Mouse (Mus musculus): Measurements from ENCODE around the gene Dbndd2.

The Dbndd2 gene

GRCm38 (mm10) chr2:164485681-164486257 is at the start of gene Dbndd2:
Dbndd2 (plus strand) TSS chr2:164486106.
- no peak for DNase-seq (ENCODE audit: low spot score in 2 of 2)

GRCm38 (mm10) chr2:164436215-164436913 is 49.5 kb upstream of the Dbndd2 start:
- peak in 1 of 2 experiments; percentile 40 for DNase-seq (ENCODE audit: low spot score in 2 of 2)

- DNase-seq (ENCODE audit: low spot score in 2 of 2): no peak
Observed at GRCm38 (mm10) chr2:164436961-164437360, 48.9 kb upstream of the Dbndd2 start.

- no peak for DNase-seq (ENCODE audit: low spot score in 2 of 2)
Observed at GRCm38 (mm10) chr2:164437710-164438109, 48.2 kb upstream of the Dbndd2 start.

- DNase-seq (ENCODE audit: low spot score in 2 of 2): no peak
Observed at GRCm38 (mm10) chr2:164438257-164438656, 47.6 kb upstream of the Dbndd2 start.

DNA sequence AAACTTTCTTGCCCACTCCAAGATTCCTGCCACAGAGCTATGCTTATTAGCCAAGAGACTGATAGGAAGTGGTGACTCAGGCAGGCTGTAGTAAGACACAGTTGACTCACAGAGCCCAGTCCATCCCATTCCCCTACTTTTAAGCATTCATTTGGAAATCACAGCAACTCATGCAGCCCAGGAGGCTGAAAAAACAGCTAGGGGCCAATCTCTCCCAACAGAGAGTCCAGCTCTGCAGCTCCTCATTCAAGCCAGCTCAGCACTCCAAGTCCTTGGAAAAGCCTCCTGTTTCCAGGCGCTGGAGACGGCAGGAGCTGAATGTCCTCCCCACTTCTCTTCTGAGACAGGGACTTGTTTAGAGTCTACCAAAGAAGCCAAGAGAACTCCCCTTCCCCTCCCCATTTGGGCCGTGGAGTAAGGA is 46.9 kb upstream of the Dbndd2 start:
- DNase-seq (ENCODE audit: low spot score in 2 of 2): peak in 1 of 2 experiments; percentile 38

- DNase-seq (ENCODE audit: low spot score in 2 of 2): no peak
Observed at GRCm38 (mm10) chr2:164440314-164440713, 45.6 kb upstream of the Dbndd2 start.

- no peak for DNase-seq (ENCODE audit: low spot score in 2 of 2)
Observed at GRCm38 (mm10) chr2:164441155-164441554, 44.8 kb upstream of the Dbndd2 start.

- DNase-seq (ENCODE audit: low spot score in 2 of 2): no peak
Observed at GRCm38 (mm10) chr2:164441731-164442130, 44.2 kb upstream of the Dbndd2 start.

DNA sequence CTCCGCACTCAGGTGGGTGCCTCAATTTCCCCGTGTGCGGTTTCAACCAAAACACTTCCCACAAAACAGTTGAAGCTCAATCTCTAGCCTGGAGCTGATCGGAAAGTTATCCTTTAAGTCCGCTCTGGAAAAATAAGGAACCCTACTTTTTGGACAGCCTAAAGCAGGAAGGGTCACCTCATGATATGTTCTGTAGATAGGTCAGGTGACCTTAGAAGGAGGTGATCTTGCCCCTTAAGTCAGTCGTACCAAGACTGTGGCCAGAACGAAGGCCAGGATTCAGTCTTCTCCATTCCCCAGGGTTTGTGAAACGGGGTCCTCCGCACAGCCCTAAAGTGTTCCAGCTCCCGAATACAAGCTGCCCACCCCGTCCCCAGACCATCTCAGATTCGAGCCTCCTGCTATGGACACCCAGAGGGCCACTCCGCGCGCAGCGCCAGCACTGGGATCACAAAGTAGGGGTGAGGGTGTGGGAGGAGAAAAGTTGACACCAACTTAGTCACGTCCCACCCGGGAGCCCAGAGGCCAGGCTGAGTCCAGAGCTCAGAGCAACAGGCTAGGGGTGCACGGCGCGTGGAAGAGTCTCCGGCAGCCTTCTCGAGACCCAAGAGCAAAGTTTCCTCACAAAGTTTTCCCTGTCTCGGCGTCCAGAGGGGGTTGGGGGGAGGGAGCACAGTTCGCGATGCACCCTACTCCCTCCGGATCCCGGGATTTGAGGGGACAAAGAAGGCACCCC is 43.4 kb upstream of the Dbndd2 start:
- DNase-seq (ENCODE audit: low spot score in 2 of 2): no peak

- DNase-seq (ENCODE audit: low spot score in 2 of 2): peak in 1 of 2 experiments; percentile 63
Observed at GRCm38 (mm10) chr2:164443051-164443437, 42.9 kb upstream of the Dbndd2 start.

- no peak for DNase-seq (ENCODE audit: low spot score in 2 of 2)
Observed at GRCm38 (mm10) chr2:164443460-164444000, 42.4 kb upstream of the Dbndd2 start, which contains the start of gene Sdc4. Sdc4 (minus strand) TSS chr2:164443887.

DNA sequence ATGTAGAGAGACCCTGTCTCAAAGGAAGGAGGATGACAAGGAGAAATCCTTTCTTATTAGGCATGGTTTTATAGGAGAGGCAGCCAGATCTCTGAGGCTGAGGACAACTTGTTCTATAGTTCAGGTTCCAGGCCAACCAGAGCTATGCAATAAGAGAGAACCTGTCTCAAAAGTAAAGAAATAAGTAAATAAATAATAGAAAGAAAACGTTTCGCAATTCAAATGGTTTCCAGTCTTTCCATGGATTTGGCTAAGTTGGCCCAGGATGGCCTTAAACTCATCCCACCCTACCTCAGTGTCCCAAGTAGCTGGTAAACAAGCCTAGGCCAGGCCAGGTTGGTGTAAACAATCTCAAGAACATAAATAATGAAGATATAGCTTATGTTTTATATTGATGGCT is 41.2 kb upstream of the Dbndd2 start:
- no peak for DNase-seq (ENCODE audit: low spot score in 2 of 2)

GRCm38 (mm10) chr2:164445399-164446085 is 40.4 kb upstream of the Dbndd2 start:
- no peak for DNase-seq (ENCODE audit: low spot score in 2 of 2)

DNA sequence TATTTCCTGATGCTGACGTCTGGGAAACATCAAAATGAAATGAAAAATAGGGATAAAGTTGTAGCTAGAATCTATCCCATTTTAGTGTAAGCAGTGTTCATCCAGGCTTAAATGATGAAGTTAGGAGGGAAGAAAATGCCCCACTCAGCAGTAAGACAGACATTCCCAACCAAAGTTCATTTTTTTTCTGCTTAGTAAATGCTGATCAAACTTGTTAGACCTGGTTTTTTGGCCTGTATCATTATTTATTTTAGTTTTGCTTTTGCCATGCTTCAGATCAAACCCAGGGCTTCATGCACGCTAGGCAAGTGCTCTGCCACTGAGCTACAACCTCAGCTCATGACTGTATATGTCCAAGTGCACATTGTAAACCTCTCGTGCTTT is 39.8 kb upstream of the Dbndd2 start:
- no peak for DNase-seq (ENCODE audit: low spot score in 2 of 2)

DNA sequence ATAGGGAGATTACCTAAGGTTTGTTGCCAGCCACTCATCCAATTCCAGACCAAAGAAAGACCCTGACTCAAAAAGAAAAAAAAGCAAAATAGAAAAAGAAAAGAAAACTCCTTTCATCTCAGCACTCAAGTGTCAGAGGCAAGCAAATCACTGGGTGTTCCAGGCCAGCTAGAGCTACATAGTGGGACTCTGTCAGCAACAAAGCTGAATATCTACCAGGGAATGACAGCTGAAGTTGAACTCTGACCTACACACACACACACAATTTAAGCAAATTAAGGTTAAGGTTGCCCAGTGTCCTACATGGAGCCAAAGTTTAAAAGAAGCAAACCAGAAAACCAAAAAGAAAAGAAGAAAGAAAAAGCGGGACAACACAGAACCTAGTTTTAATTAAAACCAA is 37.8 kb upstream of the Dbndd2 start:
- DNase-seq (ENCODE audit: low spot score in 2 of 2): no peak

DNA sequence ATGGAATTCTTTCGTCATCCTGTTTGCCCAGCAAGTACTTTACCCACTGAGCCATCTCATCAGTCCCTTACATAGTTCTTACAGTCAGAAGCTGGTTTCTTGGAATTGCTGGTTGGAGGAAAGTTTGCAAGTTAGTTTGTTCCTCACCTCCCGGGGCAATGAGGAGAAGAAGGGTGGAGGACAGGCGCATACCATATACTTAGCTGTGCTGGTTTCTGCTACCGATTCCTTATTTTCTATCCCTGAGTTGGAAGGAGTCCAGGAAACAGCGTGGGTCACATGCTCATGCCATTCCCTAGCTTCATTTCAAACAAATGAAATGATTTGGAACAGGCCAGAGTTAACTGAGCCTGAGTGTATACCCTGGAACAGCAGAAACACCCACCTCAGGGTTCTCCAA is 37.0 kb upstream of the Dbndd2 start:
- DNase-seq (ENCODE audit: low spot score in 2 of 2): no peak

DNA sequence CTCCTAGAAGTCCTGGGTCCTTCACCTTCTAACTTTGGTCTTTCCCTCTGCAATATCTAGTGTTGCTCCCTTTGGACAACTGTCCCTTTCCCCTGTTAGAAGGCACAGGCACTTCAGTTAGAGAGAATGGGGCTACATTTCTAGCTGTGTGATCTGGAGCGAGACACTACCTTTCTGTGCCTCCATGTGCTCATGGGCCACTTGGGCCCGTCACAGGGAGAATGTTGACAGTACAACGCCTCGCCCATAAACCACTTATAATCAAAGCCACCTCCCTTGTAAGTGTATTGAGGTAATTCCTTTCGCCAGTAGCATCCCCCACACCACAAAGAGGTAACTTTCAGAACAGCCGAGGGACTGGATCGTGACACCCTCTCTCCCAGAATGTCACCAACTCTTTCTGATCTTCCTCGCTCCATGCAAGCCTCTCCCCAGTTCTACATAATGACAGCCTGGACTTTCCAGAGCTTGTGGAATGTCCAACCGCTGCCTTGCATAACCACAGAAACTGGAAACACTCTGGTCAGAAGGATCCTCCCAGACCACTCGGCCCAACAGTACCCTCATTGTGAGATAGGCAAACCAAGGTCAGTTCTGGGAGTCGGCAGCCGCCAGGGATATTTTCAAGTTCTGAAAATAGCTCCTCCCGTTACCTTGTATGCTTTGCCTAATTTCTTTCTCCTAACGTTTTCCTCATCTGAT is 36.4 kb upstream of the Dbndd2 start:
- no peak for DNase-seq (ENCODE audit: low spot score in 2 of 2)

DNA sequence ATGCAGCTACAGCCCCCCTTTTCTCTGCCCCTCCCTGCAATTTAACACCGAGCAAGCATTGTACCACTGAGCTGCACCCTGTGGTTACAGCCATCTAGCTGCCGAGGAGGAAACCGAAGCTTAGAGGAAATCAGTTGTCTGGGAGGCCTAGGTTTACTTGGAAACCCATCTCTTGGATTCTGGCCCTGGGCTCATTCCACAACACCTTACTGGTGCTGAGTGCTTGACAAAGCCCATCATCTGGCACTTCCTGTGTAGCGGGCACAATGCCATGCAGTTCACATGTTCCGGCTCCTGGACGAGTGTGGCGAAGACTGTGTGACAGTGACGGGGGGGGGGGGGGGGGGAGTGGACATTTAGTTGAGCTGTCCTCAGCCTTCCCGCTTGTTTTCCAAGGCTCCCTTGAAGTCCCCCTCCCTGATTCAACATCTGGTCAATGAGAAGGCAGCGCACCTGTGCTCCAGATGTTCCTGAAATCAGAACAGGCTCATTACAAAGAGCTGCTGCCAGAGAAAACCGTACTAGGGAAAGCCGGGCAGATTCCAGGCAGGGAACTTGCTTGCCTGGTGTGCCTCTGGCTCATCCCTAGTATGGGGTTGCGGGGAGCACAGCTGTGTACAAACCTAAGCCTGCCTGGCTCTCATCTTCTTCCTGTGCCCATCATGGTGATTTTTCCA is 33.8 kb upstream of the Dbndd2 start:
- no peak for DNase-seq (ENCODE audit: low spot score in 2 of 2)

DNA sequence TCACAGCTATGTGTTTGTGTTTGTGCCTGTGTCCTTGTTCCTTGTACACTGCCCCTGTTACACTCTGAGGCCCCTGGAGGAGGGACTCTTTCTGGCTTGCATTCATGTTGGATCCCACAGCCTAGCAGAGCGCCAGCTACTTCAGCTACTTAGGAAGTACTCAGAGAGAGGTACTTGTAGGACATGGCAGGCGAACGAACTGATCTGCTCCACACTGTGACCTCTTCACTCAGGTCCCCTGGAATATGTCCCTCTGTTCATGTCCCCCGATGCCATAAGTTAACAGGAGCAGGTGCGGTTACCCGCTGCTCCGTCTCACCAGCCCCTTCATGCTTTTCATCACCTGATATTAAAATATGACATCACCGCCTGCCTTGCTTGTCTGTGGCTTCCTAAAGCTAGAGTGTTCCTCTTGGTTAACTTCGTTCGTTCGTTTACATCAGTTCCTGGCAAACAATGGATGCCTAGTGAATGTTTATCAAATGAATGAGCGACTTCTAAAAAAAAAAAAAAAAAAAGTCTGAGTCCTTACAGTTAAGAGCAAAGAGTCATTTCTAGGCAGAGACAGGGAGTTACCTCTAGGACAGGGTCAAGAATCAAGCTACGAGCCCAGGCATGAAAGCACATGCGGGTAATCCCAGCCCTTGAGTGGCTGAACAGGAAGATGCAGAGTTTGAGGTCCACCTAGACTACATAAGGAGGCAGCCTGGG is 32.7 kb upstream of the Dbndd2 start:
- no peak for DNase-seq (ENCODE audit: low spot score in 2 of 2)

Measured in left cerebral cortex, adult 9 months (tissue).